Mouse (Mus musculus) hindbrain, embryonic 10.5 days (tissue): ENCODE measurements at regions not wholly inside any gene's neighbourhood (a gene's known extent, or its start where the extent isn't known, plus 50 kb on each side); places are given as distances from the start of the nearest gene placed in this dataset.

ENCODE experiments used
- DNase-seq: peaks from one replicate; pipeline ENCODE4 v3.0.0-alpha.2; 2017; ENCODE audit warnings: low spot score
- H3K27ac ChIP-seq: fragments of 300-500 bp; sonication (generic); 2 replicates; pipeline ENCODE4 v1.5.1; 2016; ENCODE audit warnings: mild to moderate bottlenecking, moderate library complexity
- H3K27me3 ChIP-seq: fragments of 300-500 bp; sonication (generic); 2 replicates; pipeline ENCODE4 v1.6.1; 2016; ENCODE audit warnings: mild to moderate bottlenecking; ENCODE audit not compliant: poor library complexity, insufficient read depth, severe bottlenecking
- H3K36me3 ChIP-seq: fragments of 300-500 bp; sonication (generic); 2 replicates; pipeline ENCODE4 v1.6.1; 2016; ENCODE audit warnings: mild to moderate bottlenecking, moderate library complexity
- H3K4me1 ChIP-seq: fragments of 300-500 bp; sonication (generic); replicated peaks from 2 replicates; pipeline ENCODE4 v1.6.1; 2016; ENCODE audit warnings: mild to moderate bottlenecking
- H3K4me3 ChIP-seq: fragments of 300-500 bp; sonication (generic); 2 replicates; pipeline ENCODE4 v1.5.1; 2016; ENCODE audit warnings: mild to moderate bottlenecking, moderate library complexity
- H3K9me3 ChIP-seq: fragments of 300-500 bp; sonication (generic); 2 replicates; pipeline ENCODE4 v1.6.1; 2016; ENCODE audit warnings: mild to moderate bottlenecking, moderate library complexity
- WGBS: fragments of 180-500 bp; shearing (Covaris S2); methylation state at CpG from one replicate; pipeline ENCODE4 v1.1.7; 2016; 5-methylcytosine and 5-hydroxymethylcytosine counted together

DNA sequence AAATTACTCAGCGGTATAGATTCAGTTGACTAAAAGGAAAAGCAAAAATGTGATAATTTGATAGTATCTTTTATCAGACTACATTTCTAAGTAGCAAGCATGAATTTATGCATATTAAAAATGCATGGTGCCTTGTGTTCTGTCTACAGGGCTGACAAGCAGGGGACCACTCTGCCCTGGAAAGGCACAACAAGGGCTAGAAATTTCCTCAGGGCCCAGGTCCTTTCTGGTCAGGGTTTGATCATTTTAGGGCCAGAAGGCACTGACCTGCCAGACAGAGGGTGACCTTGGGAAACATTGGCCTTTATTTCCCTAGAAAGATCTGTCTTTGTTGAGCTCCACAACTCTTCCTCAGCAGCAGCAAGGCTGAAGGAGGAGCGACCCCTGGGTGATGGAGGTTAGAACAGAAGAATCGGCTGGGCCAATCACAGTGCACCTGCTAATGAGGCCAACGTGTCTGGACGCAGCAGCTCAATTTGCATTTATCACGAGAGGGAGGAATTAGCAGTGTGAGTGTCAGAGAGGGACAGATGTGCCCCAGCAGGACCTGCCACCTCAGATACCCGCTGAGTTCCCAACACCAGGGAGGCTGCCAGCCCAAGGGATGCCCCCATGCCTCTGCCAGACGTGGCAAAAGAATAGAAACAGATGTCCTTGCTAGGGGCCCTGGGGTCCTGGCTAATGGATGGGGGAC lies 297.0 kb upstream of the Pou3f3 start:
- DNase-seq: peak; percentile 38
- Histone ChIP-seq H3K4me1 (peaks cover 11% of the 10 kb centered on the region), H3K9me3 (no peaks in the 10 kb centered on the region), H3K4me3 (no peak overlapping the region), H3K36me3 (no peaks in the 10 kb centered on the region), H3K27me3 (no peaks in the 10 kb centered on the region), H3K27ac (peak overlapping the region; percentile 67)
- 20% methylated on average over 8 of the region's 8 CpGs for WGBS

- H3K4me1 ChIP-seq: peaks cover 20% of the 10 kb centered on the region
- DNase-seq: no peak
- no peak overlapping the region for H3K4me3 ChIP-seq
- no peaks in the 10 kb centered on the region for H3K36me3 ChIP-seq
- no peak overlapping the region for H3K27ac ChIP-seq
- no peaks in the 10 kb centered on the region for H3K9me3 ChIP-seq
- peaks cover 10% of the 10 kb centered on the region for H3K27me3 ChIP-seq
- WGBS: 79% methylated on average over 21 of the region's 21 CpGs
Measured at GRCm38 (mm10) chr1:42415817-42416538, 279.6 kb upstream of the Pou3f3 start.

- Histone ChIP-seq H3K9me3 (no peaks in the 10 kb centered on the region), H3K4me3 (no peak overlapping the region), H3K27ac (peak overlapping the region; percentile 29; the same call in 1 of the 2 replicates), H3K4me1 (peaks cover 20% of the 10 kb centered on the region), H3K27me3 (peaks cover 10% of the 10 kb centered on the region), H3K36me3 (no peaks in the 10 kb centered on the region)
- 71% methylated on average over 8 of the region's 8 CpGs for WGBS
- DNase-seq: no peak
Measured at GRCm38 (mm10) chr1:42416539-42417218, 278.9 kb upstream of the Pou3f3 start.

DNA sequence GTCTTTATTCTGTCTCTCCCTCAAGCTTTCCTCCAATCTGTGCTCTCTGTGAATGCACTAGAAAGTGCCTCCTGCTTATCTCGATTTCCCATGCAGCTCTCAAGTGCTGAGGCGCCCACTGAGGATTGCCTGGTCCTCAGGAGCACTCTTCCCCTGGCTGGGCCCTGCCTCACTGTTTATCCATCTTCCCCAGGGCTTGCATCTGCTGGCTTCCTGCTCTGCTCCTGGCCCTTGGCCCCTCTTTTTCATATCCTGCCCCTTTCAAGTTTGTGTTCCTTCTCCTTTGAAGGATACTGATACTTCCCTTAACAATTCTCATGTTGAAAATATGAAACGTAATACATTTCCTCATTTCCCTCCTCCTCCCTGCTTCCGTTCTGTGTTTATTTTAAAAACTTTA lies 277.8 kb upstream of the Pou3f3 start:
- WGBS: 59% methylated on average over 4 of the region's 4 CpGs
- DNase-seq: no peak
- H3K36me3 ChIP-seq: no peaks in the 10 kb centered on the region
- H3K4me3 ChIP-seq: no peak overlapping the region
- no peaks in the 10 kb centered on the region for H3K9me3 ChIP-seq
- peaks cover 20% of the 10 kb centered on the region for H3K4me1 ChIP-seq
- H3K27me3 ChIP-seq: peaks cover 10% of the 10 kb centered on the region
- no peak overlapping the region for H3K27ac ChIP-seq

DNA sequence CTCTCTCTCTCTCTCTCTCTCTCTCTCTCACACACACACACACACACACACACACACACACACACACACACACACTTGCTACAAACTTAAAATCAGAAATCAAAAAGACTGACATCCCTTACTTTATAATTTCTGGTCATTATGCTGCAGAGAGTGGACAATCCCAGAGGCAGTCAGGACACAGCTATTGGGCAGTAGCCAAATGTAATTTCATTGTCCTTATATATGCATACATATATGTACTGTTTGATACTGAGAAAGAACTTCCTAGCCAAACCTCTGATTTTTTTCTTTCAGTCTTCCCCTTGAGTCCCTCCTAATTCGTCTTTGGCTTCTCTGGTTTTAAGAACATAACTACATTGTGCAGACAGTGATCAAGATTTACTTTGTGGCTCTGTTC lies 277.3 kb upstream of the Pou3f3 start:
- WGBS: 76% methylated on average over 1 of the region's 1 CpGs
- H3K27me3 ChIP-seq: peaks cover 10% of the 10 kb centered on the region
- no peak for DNase-seq
- no peak overlapping the region for H3K4me3 ChIP-seq
- no peaks in the 10 kb centered on the region for H3K9me3 ChIP-seq
- H3K36me3 ChIP-seq: no peaks in the 10 kb centered on the region
- no peak overlapping the region for H3K27ac ChIP-seq
- H3K4me1 ChIP-seq: peaks cover 20% of the 10 kb centered on the region

- WGBS: 61% methylated on average over 8 of the region's 8 CpGs
- H3K27ac ChIP-seq: no peak overlapping the region
- no peaks in the 10 kb centered on the region for H3K9me3 ChIP-seq
- no peaks in the 10 kb centered on the region for H3K27me3 ChIP-seq
- H3K4me1 ChIP-seq: no peaks in the 10 kb centered on the region
- H3K36me3 ChIP-seq: no peaks in the 10 kb centered on the region
- no peak for DNase-seq
- H3K4me3 ChIP-seq: no peak overlapping the region
Measured at GRCm38 (mm10) chr1:42436366-42436998, 259.1 kb upstream of the Pou3f3 start.

GRCm38 (mm10) chr1:42468365-42468764 lies 227.2 kb upstream of the Pou3f3 start:
- WGBS: 77% methylated on average over 3 of the region's 3 CpGs
- Histone ChIP-seq H3K36me3 (no peaks in the 10 kb centered on the region), H3K27ac (no peak overlapping the region), H3K4me1 (peaks cover 13% of the 10 kb centered on the region), H3K9me3 (no peaks in the 10 kb centered on the region), H3K27me3 (no peaks in the 10 kb centered on the region), H3K4me3 (no peak overlapping the region)
- DNase-seq: no peak

GRCm38 (mm10) chr1:42471846-42472494 lies 223.6 kb upstream of the Pou3f3 start:
- no peaks in the 10 kb centered on the region for H3K27me3 ChIP-seq
- no peaks in the 10 kb centered on the region for H3K9me3 ChIP-seq
- H3K27ac ChIP-seq: no peak overlapping the region
- H3K36me3 ChIP-seq: no peaks in the 10 kb centered on the region
- no peak overlapping the region for H3K4me3 ChIP-seq
- no peak for DNase-seq
- 91% methylated on average over 10 of the region's 10 CpGs for WGBS
- peaks cover 13% of the 10 kb centered on the region for H3K4me1 ChIP-seq

DNA sequence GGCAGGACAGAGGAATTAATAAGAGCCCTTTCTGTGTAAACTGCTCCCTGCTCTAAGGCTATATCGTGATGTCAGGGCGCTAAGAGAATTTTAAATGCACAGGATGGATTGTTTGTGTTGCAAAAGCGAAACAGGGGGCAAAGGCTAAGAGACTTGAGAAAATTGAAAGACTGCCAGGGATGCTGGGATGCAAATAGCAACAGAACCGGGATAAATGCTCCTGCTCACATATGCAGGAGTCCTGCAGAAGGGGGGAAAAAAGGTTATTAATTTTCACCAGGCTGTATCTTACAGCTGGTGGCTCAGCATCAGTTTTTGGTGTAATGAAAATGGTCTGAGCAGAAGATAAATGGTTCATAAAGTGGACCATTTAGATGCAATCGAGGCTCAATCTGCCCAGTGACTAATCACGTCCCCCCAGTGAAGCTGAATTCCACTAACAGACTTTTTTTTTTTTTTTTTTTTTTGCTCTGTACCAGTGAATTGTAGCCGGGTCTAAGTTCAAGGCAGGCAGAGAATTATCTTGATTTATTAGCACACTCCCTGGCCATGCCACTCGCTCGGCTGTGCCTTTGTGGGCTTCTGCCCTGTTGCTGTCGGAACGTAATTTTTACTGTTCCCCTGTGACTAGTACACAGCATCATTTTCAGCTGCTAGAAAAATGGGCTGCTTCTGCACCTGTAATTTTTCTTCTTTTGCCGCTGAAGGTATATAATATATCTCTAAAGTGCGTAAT lies 222.9 kb upstream of the Pou3f3 start:
- DNase-seq: no peak
- WGBS: 76% methylated on average over 13 of the region's 13 CpGs
- H3K27ac ChIP-seq: no peak overlapping the region
- no peak overlapping the region for H3K4me3 ChIP-seq
- H3K4me1 ChIP-seq: peaks cover 13% of the 10 kb centered on the region
- no peaks in the 10 kb centered on the region for H3K36me3 ChIP-seq
- H3K9me3 ChIP-seq: no peaks in the 10 kb centered on the region
- no peaks in the 10 kb centered on the region for H3K27me3 ChIP-seq

- peaks cover 8% of the 10 kb centered on the region for H3K4me1 ChIP-seq
- no peak for DNase-seq
- no peaks in the 10 kb centered on the region for H3K27me3 ChIP-seq
- H3K9me3 ChIP-seq: no peaks in the 10 kb centered on the region
- no peak overlapping the region for H3K4me3 ChIP-seq
- no peaks in the 10 kb centered on the region for H3K36me3 ChIP-seq
- no peak overlapping the region for H3K27ac ChIP-seq
- 79% methylated on average over 8 of the region's 8 CpGs for WGBS
Measured at GRCm38 (mm10) chr1:42474197-42474596, 221.4 kb upstream of the Pou3f3 start.

- Histone ChIP-seq H3K27ac (no peak overlapping the region), H3K27me3 (no peaks in the 10 kb centered on the region), H3K36me3 (no peaks in the 10 kb centered on the region), H3K4me3 (no peak overlapping the region), H3K4me1 (peaks cover 8% of the 10 kb centered on the region), H3K9me3 (no peaks in the 10 kb centered on the region)
- WGBS: 96% methylated on average over 1 of the region's 1 CpGs
- DNase-seq: no peak
Measured at GRCm38 (mm10) chr1:42474831-42475230, 220.7 kb upstream of the Pou3f3 start.

DNA sequence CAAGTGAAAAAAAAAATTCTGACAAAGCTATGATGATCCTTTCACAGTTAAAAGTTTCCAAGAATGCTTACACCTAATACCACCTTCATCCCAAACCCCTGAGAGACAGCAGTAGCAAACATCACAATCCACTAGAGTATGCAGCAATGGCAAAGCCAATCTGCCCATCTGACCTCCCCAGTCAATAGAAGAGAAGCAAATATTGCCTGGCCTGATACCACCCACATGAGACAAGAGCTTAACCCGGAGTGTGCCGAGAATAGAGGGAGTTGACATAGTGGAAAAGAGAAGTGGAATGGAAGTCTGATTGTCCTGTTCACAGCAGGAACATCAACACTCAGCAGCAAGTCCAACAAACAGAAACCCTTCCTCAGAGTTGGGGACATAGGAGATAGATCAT lies 219.9 kb upstream of the Pou3f3 start:
- H3K4me1 ChIP-seq: peaks cover 8% of the 10 kb centered on the region
- H3K9me3 ChIP-seq: no peaks in the 10 kb centered on the region
- H3K27ac ChIP-seq: no peak overlapping the region
- 82% methylated on average over 2 of the region's 2 CpGs for WGBS
- no peaks in the 10 kb centered on the region for H3K27me3 ChIP-seq
- H3K36me3 ChIP-seq: no peaks in the 10 kb centered on the region
- DNase-seq: no peak
- no peak overlapping the region for H3K4me3 ChIP-seq
